Mouse (Mus musculus): ENCODE data around the gene Oas1a. TPM values are rescaled to one million over a fixed set of nuclear protein-coding genes. Genes with fewer than 3 reads are reported as not detected.

Oas1a gene
- total RNA-seq, 2 experiments from 2014 or later = 24.4 to 29.8 TPM

Other genes with a start within 250 kb of the Oas1a start
- gene Dtx1, start 195.6 kb downstream of the Oas1a start, total RNA-seq (2015) = 0.30 and 0.40 TPM in 2 replicates
- gene Dtx1, start 195.6 kb downstream of the Oas1a start, total RNA-seq (2017) = not detected in 2 replicates
- gene Oas2, start 157.7 kb downstream of the Oas1a start, total RNA-seq (2015) = 13.0 and 13.2 TPM in 2 replicates
- 3.9 and 7.5 TPM in 2 replicates for gene Oas2, start 157.7 kb downstream of the Oas1a start, total RNA-seq (2017)
- 20.8 and 22.8 TPM in 2 replicates for gene Oas3, start 129.9 kb downstream of the Oas1a start, total RNA-seq (2015)
- gene Oas3, start 129.9 kb downstream of the Oas1a start, total RNA-seq (2017) = 11.1 and 11.7 TPM in 2 replicates
- gene Oas1e, start 112.0 kb downstream of the Oas1a start, total RNA-seq (2015) = 0.39 TPM in 1 of 2 replicates, not detected in the other
- gene Oas1e, start 112.0 kb downstream of the Oas1a start, total RNA-seq (2017) = not detected in 2 replicates
- gene Oas1c, start 95.0 kb downstream of the Oas1a start, total RNA-seq (2015) = 2.2 and 2.8 TPM in 2 replicates
- 0.44 and 1.1 TPM in 2 replicates for gene Oas1c, start 95.0 kb downstream of the Oas1a start, total RNA-seq (2017)
- gene Oas1f, start 60.2 kb downstream of the Oas1a start, total RNA-seq (2015) = not detected in 2 replicates
- gene Oas1f, start 60.2 kb downstream of the Oas1a start, total RNA-seq (2017) = not detected in 2 replicates
- not detected in 2 replicates for gene Oas1h, start 46.1 kb downstream of the Oas1a start, total RNA-seq (2015)
- not detected in 2 replicates for gene Oas1h, start 46.1 kb downstream of the Oas1a start, total RNA-seq (2017)
- 1.9 and 3.1 TPM in 2 replicates for gene Oas1g, start 19.9 kb downstream of the Oas1a start, total RNA-seq (2015)
- 1.9 and 2.8 TPM in 2 replicates for gene Oas1g, start 19.9 kb downstream of the Oas1a start, total RNA-seq (2017)
- not detected in 2 replicates for gene Oas1d, start 7.0 kb upstream of the Oas1a start, total RNA-seq (2015)
- not detected in 2 replicates for gene Oas1d, start 7.0 kb upstream of the Oas1a start, total RNA-seq (2017)
- gene Rph3a, start 102.6 kb upstream of the Oas1a start, total RNA-seq (2015) = 0.18 TPM in 1 of 2 replicates, not detected in the other
- not detected in 2 replicates for gene Rph3a, start 102.6 kb upstream of the Oas1a start, total RNA-seq (2017)